Mouse (Mus musculus) embryonic fibroblast, embryonic 13.5 days (primary cell): ENCODE measurements at regions not wholly inside any gene's neighbourhood (a gene's known extent, or its start where the extent isn't known, plus 50 kb on each side); places are given as distances from the start of the nearest gene placed in this dataset.

Experiments
- CTCF ChIP-seq: IDR thresholded peaks from 2 replicates; pipeline ENCODE4 v1.5.1; 2011; ENCODE audit warnings: mild to moderate bottlenecking, control low read depth, low read length, moderate library complexity, borderline replicate concordance; ENCODE audit not compliant: insufficient read depth
- POLR2A ChIP-seq: IDR thresholded peaks from 2 replicates; pipeline ENCODE4 v1.6.1; 2011; ENCODE audit warnings: low read depth, mild to moderate bottlenecking, control low read depth, low read length, moderate library complexity

DNA sequence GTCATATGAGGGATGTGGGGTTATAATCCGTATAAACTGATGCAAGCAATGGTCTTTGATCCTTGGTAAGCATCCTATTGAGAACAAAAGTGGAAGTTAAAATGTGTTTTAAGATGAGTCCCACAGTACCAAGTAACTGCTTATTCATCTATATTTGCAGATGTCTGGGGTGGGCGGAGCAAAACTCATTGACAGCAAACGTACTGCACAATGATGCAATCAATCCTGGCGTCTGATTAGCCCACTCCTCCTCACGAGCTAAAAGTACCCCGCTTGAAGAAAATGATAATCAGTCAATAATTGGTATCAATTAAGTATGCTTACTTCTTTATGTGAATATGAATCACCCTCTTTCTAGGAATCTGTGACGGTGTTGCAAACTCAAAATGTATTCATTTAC is 62.9 kb upstream of the Kitl start:
- TF ChIP-seq CTCF, result no peak
- no peak for TF ChIP-seq POLR2A
